Mouse (Mus musculus) midbrain, embryonic 16.5 days (tissue): ENCODE results near the gene Ptgs2. TPM values are rescaled to one million over a fixed set of nuclear protein-coding genes. Genes with fewer than 3 reads are reported as not detected.
A peak's percentile ranks its signal among the peaks of the same experiment; 100 is the strongest.

ENCODE experiments used
- ATAC-seq: fragments of 200-750 bp; cut with Nextera tagmentation; 2 replicates; pipeline ENCODE4 v1.8.0; 2017; ENCODE audit warnings: moderate TSS enrichment
- H3K27ac ChIP-seq: fragments of 300-500 bp; sonication (generic); 2 replicates; pipeline ENCODE4 v1.5.1; 2014; ENCODE audit warnings: mild to moderate bottlenecking, low read length, mixed read lengths
- H3K27me3 ChIP-seq: fragments of 300-500 bp; sonication (generic); 2 replicates; pipeline ENCODE4 v1.6.1; 2014; ENCODE audit warnings: low read depth, low read length, mixed read lengths; ENCODE audit not compliant: control insufficient read depth, insufficient read depth
- H3K36me3 ChIP-seq: fragments of 300-500 bp; sonication (generic); 2 replicates; pipeline ENCODE4 v1.6.1; 2014; ENCODE audit warnings: mild to moderate bottlenecking, low read length, moderate library complexity, mixed read lengths; ENCODE audit not compliant: control insufficient read depth, insufficient read depth
- H3K4me1 ChIP-seq: fragments of 300-500 bp; sonication (generic); 2 replicates; pipeline ENCODE4 v1.6.1; 2014; ENCODE audit warnings: mild to moderate bottlenecking, low read length, mixed read lengths; ENCODE audit not compliant: control insufficient read depth, insufficient read depth
- H3K4me2 ChIP-seq: fragments of 300-500 bp; sonication (generic); 2 replicates; pipeline ENCODE4 v1.6.1; 2014; ENCODE audit warnings: mild to moderate bottlenecking, low read length, mixed read lengths
- H3K4me3 ChIP-seq: fragments of 300-500 bp; sonication (generic); 2 replicates; pipeline ENCODE4 v1.5.1; 2014; ENCODE audit warnings: low read depth, mild to moderate bottlenecking, low read length, moderate library complexity, mixed read lengths
- H3K9ac ChIP-seq: fragments of 300-500 bp; sonication (generic); 2 replicates; pipeline ENCODE4 v1.6.1; 2014; ENCODE audit warnings: low read depth, low read length, mixed read lengths
- H3K9me3 ChIP-seq: fragments of 300-500 bp; sonication (generic); replicated peaks from 2 replicates; pipeline ENCODE4 v1.6.1; 2014; ENCODE audit warnings: mild to moderate bottlenecking, low read length, mixed read lengths; ENCODE audit not compliant: control insufficient read depth, poor library complexity, severe bottlenecking
- WGBS: fragments of 180-500 bp; shearing (Covaris S2); extraction: QIAGEN DNeasy Blood & Tissue Kit; methylation state at CpG from one replicate; pipeline ENCODE4 v1.1.7; 2014; 5-methylcytosine and 5-hydroxymethylcytosine counted together
- polyA plus RNA-seq: library from polyadenylated mRNA; unstranded; fragments of >200 nt; fragmentation: Nextera tagmentation; extraction: Ambion mirVana; gene quantifications from 2 replicates; pipeline ENCODE4 v1.2.1, GENCODE M21; 2015

Ptgs2 gene
- polyA plus RNA-seq: 0.09 and 0.11 TPM in 2 replicates

GRCm38 (mm10) chr1:150099790-150100333, at the start of gene Ptgs2:
TSS of gene Ptgs2 (plus strand) at chr1:150100031.
- under 1% methylated on average over 26 of the region's 26 CpGs for WGBS
- no peaks in the 10 kb centered on the region for H3K9me3 ChIP-seq
- H3K9ac ChIP-seq: peak within 1 kb of the TSS; percentile 68
- ATAC-seq: peak; percentile 94
- peak within 1 kb of the TSS; percentile 53 for H3K4me3 ChIP-seq
- no peaks in the 10 kb centered on the region for H3K36me3 ChIP-seq
- no peaks in the 10 kb centered on the region for H3K27me3 ChIP-seq
- H3K4me2 ChIP-seq: peak within 1 kb of the TSS; percentile 94
- H3K4me1 ChIP-seq: 0 out of 2 replicates have a peak, but pooled peaks cover 3% of the 10 kb centered on the region
- H3K27ac ChIP-seq: no peak within 1 kb of the TSS

GRCm38 (mm10) chr1:150050256-150050655, 49.6 kb upstream of the Ptgs2 start:
- no peak overlapping the region for H3K9ac ChIP-seq
- 93% methylated on average over 1 of the region's 1 CpGs for WGBS
- ATAC-seq: no peak
- no peaks in the 10 kb centered on the region for H3K27me3 ChIP-seq
- H3K4me3 ChIP-seq: no peak overlapping the region
- no peaks in the 10 kb centered on the region for H3K4me1 ChIP-seq
- H3K9me3 ChIP-seq: no peaks in the 10 kb centered on the region
- no peaks in the 10 kb centered on the region for H3K36me3 ChIP-seq
- no peak overlapping the region for H3K27ac ChIP-seq
- H3K4me2 ChIP-seq: no peak overlapping the region

GRCm38 (mm10) chr1:150065684-150066083, 34.1 kb upstream of the Ptgs2 start:
- WGBS: 89% methylated on average over 1 of the region's 1 CpGs
- ATAC-seq: no peak
- H3K9ac ChIP-seq: no peak overlapping the region

GRCm38 (mm10) chr1:150072880-150073279, 27.0 kb upstream of the Ptgs2 start:
- no peak for ATAC-seq
- H3K9ac ChIP-seq: no peak overlapping the region
- H3K4me2 ChIP-seq: no peak overlapping the region
- no peaks in the 10 kb centered on the region for H3K4me1 ChIP-seq
- 95% methylated on average over 3 of the region's 3 CpGs for WGBS
- H3K4me3 ChIP-seq: no peak overlapping the region
- H3K36me3 ChIP-seq: no peaks in the 10 kb centered on the region
- no peaks in the 10 kb centered on the region for H3K27me3 ChIP-seq
- no peaks in the 10 kb centered on the region for H3K9me3 ChIP-seq
- no peak overlapping the region for H3K27ac ChIP-seq

More at GRCm38 (mm10) chr1:150065684-150066083, 34.1 kb upstream of the Ptgs2 start:
- Histone ChIP-seq H3K4me2 (no peak overlapping the region), H3K4me1 (no peaks in the 10 kb centered on the region), H3K27ac (no peak overlapping the region), H3K4me3 (no peak overlapping the region), H3K36me3 (no peaks in the 10 kb centered on the region), H3K9me3 (no peaks in the 10 kb centered on the region), H3K27me3 (no peaks in the 10 kb centered on the region)

GRCm38 (mm10) chr1:150074609-150075008, 25.2 kb upstream of the Ptgs2 start:
- H3K9me3 ChIP-seq: no peaks in the 10 kb centered on the region
- H3K9ac ChIP-seq: no peak overlapping the region
- ATAC-seq: no peak
- no peak overlapping the region for H3K27ac ChIP-seq
- 87% methylated on average over 1 of the region's 1 CpGs for WGBS
- H3K36me3 ChIP-seq: no peaks in the 10 kb centered on the region
- no peak overlapping the region for H3K4me2 ChIP-seq
- H3K4me1 ChIP-seq: no peaks in the 10 kb centered on the region
- H3K4me3 ChIP-seq: no peak overlapping the region
- no peaks in the 10 kb centered on the region for H3K27me3 ChIP-seq

GRCm38 (mm10) chr1:150089040-150089692, 10.7 kb upstream of the Ptgs2 start:
- H3K36me3 ChIP-seq: no peaks in the 10 kb centered on the region
- no peak overlapping the region for H3K4me3 ChIP-seq
- no peak overlapping the region for H3K27ac ChIP-seq
- no peak overlapping the region for H3K4me2 ChIP-seq
- 82% methylated on average over 6 of the region's 6 CpGs for WGBS
- no peaks in the 10 kb centered on the region for H3K27me3 ChIP-seq
- H3K9me3 ChIP-seq: no peaks in the 10 kb centered on the region
- no peak for ATAC-seq
- H3K4me1 ChIP-seq: no peaks in the 10 kb centered on the region
- H3K9ac ChIP-seq: no peak overlapping the region

- Histone ChIP-seq H3K4me1 (no peaks in the 10 kb centered on the region), H3K36me3 (no peaks in the 10 kb centered on the region), H3K9ac (no peak overlapping the region), H3K4me3 (no peak overlapping the region), H3K27ac (no peak overlapping the region), H3K27me3 (no peaks in the 10 kb centered on the region), H3K9me3 (no peaks in the 10 kb centered on the region), H3K4me2 (no peak overlapping the region)
- ATAC-seq: no peak
- WGBS: 37% methylated on average over 1 of the region's 1 CpGs
These were observed 9.6 kb upstream of the Ptgs2 start for GRCm38 (mm10) chr1:150090229-150090628.

- H3K36me3 ChIP-seq: no peaks in the 10 kb centered on the region
- ATAC-seq: no peak
- no peaks in the 10 kb centered on the region for H3K27me3 ChIP-seq
- H3K4me3 ChIP-seq: no peak overlapping the region
- no peak overlapping the region for H3K27ac ChIP-seq
- 0 out of 2 replicates have a peak, but pooled peaks cover 3% of the 10 kb centered on the region for H3K4me1 ChIP-seq
- H3K4me2 ChIP-seq: no peak overlapping the region
- WGBS: 92% methylated on average over 2 of the region's 2 CpGs
- H3K9ac ChIP-seq: no peak overlapping the region
- no peaks in the 10 kb centered on the region for H3K9me3 ChIP-seq
These were observed 2.8 kb upstream of the Ptgs2 start for GRCm38 (mm10) chr1:150097036-150097435.

GRCm38 (mm10) chr1:150097721-150098120, 2.1 kb upstream of the Ptgs2 start:
- H3K4me2 ChIP-seq: no peak overlapping the region
- no peak overlapping the region for H3K4me3 ChIP-seq
- H3K36me3 ChIP-seq: no peaks in the 10 kb centered on the region
- H3K27ac ChIP-seq: no peak overlapping the region
- H3K9ac ChIP-seq: no peak overlapping the region
- H3K4me1 ChIP-seq: 0 out of 2 replicates have a peak, but pooled peaks cover 3% of the 10 kb centered on the region
- WGBS: 81% methylated on average over 1 of the region's 1 CpGs
- no peaks in the 10 kb centered on the region for H3K9me3 ChIP-seq
- no peaks in the 10 kb centered on the region for H3K27me3 ChIP-seq
- ATAC-seq: no peak
